Mouse (Mus musculus) embryonic facial prominence, embryonic 13.5 days (tissue): ENCODE results near the gene Frmd8. TPM values are rescaled to one million over a fixed set of nuclear protein-coding genes. Genes with fewer than 3 reads are reported as not detected.
"Not testable (repeated sequence)": the region's sequence is repeated elsewhere in the genome, so short reads cannot be mapped to it uniquely, and the experiment has no call there.

ENCODE experiments used
- ATAC-seq: fragments of 200-750 bp; cut with Nextera tagmentation; 2 replicates; pipeline ENCODE4 v1.8.0; 2017; ENCODE audit warnings: low read depth; ENCODE audit not compliant: insufficient number of reproducible peaks, insufficient read depth, low FRiP score, low TSS enrichment
- H3K27ac ChIP-seq: fragments of 300-500 bp; sonication (generic); 2 replicates; pipeline ENCODE4 v1.5.1; 2015; ENCODE audit warnings: moderate library complexity, mild to moderate bottlenecking, inconsistent platforms
- H3K27me3 ChIP-seq: fragments of 300-500 bp; sonication (generic); 2 replicates; pipeline ENCODE4 v1.6.1; 2015; ENCODE audit warnings: mild to moderate bottlenecking, inconsistent platforms
- H3K36me3 ChIP-seq: fragments of 300-500 bp; sonication (generic); 2 replicates; pipeline ENCODE4 v1.6.1; 2015; ENCODE audit warnings: mild to moderate bottlenecking, inconsistent platforms
- H3K4me1 ChIP-seq: fragments of 300-500 bp; sonication (generic); 2 replicates; pipeline ENCODE4 v1.6.1; 2015; ENCODE audit warnings: inconsistent platforms
- H3K4me2 ChIP-seq: fragments of 300-500 bp; sonication (generic); 2 replicates; pipeline ENCODE4 v1.6.1; 2015; ENCODE audit warnings: moderate library complexity, mild to moderate bottlenecking, inconsistent platforms
- H3K4me3 ChIP-seq: fragments of 300-500 bp; sonication (generic); 2 replicates; pipeline ENCODE4 v1.5.1; 2015; ENCODE audit warnings: mild to moderate bottlenecking, inconsistent platforms
- H3K9ac ChIP-seq: fragments of 300-500 bp; sonication (generic); 2 replicates; pipeline ENCODE4 v1.6.1; 2015; ENCODE audit warnings: mild to moderate bottlenecking, inconsistent platforms
- H3K9me3 ChIP-seq: fragments of 300-500 bp; sonication (generic); 2 replicates; pipeline ENCODE4 v1.6.1; 2016; ENCODE audit warnings: inconsistent platforms
- WGBS: fragments of 180-500 bp; shearing (Covaris S2); methylation state at CpG from one replicate; pipeline ENCODE4 v1.1.7; 2015; ENCODE audit warnings: mixed read lengths; 5-methylcytosine and 5-hydroxymethylcytosine counted together
- polyA plus RNA-seq: library from polyadenylated mRNA; unstranded; fragments of >200 nt; fragmentation: Nextera tagmentation; extraction: Ambion mirVana; gene quantifications from 2 replicates; pipeline ENCODE4 v1.2.1, GENCODE M21; 2015

Gene Frmd8
- polyA plus RNA-seq, 1 experiment from 2014 or later: 30.6 TPM

GRCm38 (mm10) chr19:5907275-5907674, 32.2 kb upstream of the Frmd8 start:
- WGBS: 70% methylated on average over 3 of the region's 3 CpGs
- H3K36me3 ChIP-seq: peaks cover 48% of the 10 kb centered on the region
- H3K27ac ChIP-seq: no peak overlapping the region
- no peak overlapping the region for H3K4me3 ChIP-seq
- no peaks in the 10 kb centered on the region for H3K9me3 ChIP-seq
- H3K4me2 ChIP-seq: no peak overlapping the region
- no peak overlapping the region for H3K9ac ChIP-seq
- H3K27me3 ChIP-seq: no peaks in the 10 kb centered on the region
- peaks cover 23% of the 10 kb centered on the region for H3K4me1 ChIP-seq
- ATAC-seq: no peak

GRCm38 (mm10) chr19:5894002-5894678, 19.1 kb upstream of the Frmd8 start, which contains the start of gene Tigd3:
TSS of gene Tigd3 (minus strand) at chr19:5894149.
- H3K4me3 ChIP-seq: peak within 1 kb of the TSS; percentile 61
- no peaks in the 10 kb centered on the region for H3K27me3 ChIP-seq
- H3K4me2 ChIP-seq: peak within 1 kb of the TSS; percentile 83
- peak within 1 kb of the TSS; percentile 86 for H3K9ac ChIP-seq
- H3K36me3 ChIP-seq: peaks cover 44% of the 10 kb centered on the region
- 2% methylated on average over 35 of the region's 36 CpGs for whole genome bisulfite sequencing
- no peaks in the 10 kb centered on the region for H3K9me3 ChIP-seq
- no peak within 1 kb of the TSS for H3K27ac ChIP-seq
- ATAC-seq: peak; percentile 90
- H3K4me1 ChIP-seq: peaks cover 18% of the 10 kb centered on the region

- H3K4me2 ChIP-seq: peak overlapping the region; percentile 83
- H3K4me3 ChIP-seq: peak overlapping the region; percentile 61
- no peaks in the 10 kb centered on the region for H3K27me3 ChIP-seq
- peak; percentile 4; the same call in 1 of the 2 replicates for ATAC-seq
- H3K27ac ChIP-seq: no peak overlapping the region
- peaks cover 39% of the 10 kb centered on the region for H3K36me3 ChIP-seq
- peaks cover 18% of the 10 kb centered on the region for H3K4me1 ChIP-seq
- 9% methylated on average over 29 of the region's 31 CpGs for WGBS
- peak overlapping the region; percentile 86 for H3K9ac ChIP-seq
- H3K9me3 ChIP-seq: no peaks in the 10 kb centered on the region
These were observed 18.4 kb upstream of the Frmd8 start for GRCm38 (mm10) chr19:5893282-5894001.

- ATAC-seq: no peak
- Histone ChIP-seq H3K9me3 (no peaks in the 10 kb centered on the region), H3K27ac (no peak overlapping the region), H3K4me2 (peak overlapping the region; percentile 83), H3K4me1 (peaks cover 18% of the 10 kb centered on the region), H3K36me3 (peaks cover 34% of the 10 kb centered on the region), H3K4me3 (0 out of 2 replicates have a peak overlapping the region, but pooled peaks have one; percentile 61), H3K27me3 (no peaks in the 10 kb centered on the region), H3K9ac (peak overlapping the region; percentile 86)
- WGBS: 94% methylated on average over 13 of the region's 13 CpGs
These were observed 17.7 kb upstream of the Frmd8 start for GRCm38 (mm10) chr19:5892735-5893134.

GRCm38 (mm10) chr19:5892262-5892661, 17.2 kb upstream of the Frmd8 start:
- Histone ChIP-seq H3K9ac (0 out of 2 replicates have a peak overlapping the region, but pooled peaks have one; percentile 86), H3K4me1 (peaks cover 18% of the 10 kb centered on the region), H3K27me3 (no peaks in the 10 kb centered on the region), H3K36me3 (peaks cover 29% of the 10 kb centered on the region), H3K9me3 (no peaks in the 10 kb centered on the region), H3K4me2 (0 out of 2 replicates have a peak overlapping the region, but pooled peaks have one; percentile 83), H3K27ac (no peak overlapping the region), H3K4me3 (no peak overlapping the region; the same call in 1 of the 2 replicates)
- WGBS: 95% methylated on average over 7 of the region's 7 CpGs
- ATAC-seq: no peak

GRCm38 (mm10) chr19:5891521-5892258, 16.6 kb upstream of the Frmd8 start:
- 94% methylated on average over 12 of the region's 12 CpGs for WGBS

GRCm38 (mm10) chr19:5889211-5889610, 14.1 kb upstream of the Frmd8 start:
- Histone ChIP-seq H3K4me1 (peaks cover 18% of the 10 kb centered on the region), H3K27ac (no peak overlapping the region), H3K27me3 (no peaks in the 10 kb centered on the region), H3K9me3 (no peaks in the 10 kb centered on the region), H3K36me3 (peaks cover 15% of the 10 kb centered on the region; the same call in 1 of the 2 replicates), H3K4me3 (no peak overlapping the region), H3K4me2 (no peak overlapping the region), H3K9ac (no peak overlapping the region)
- WGBS: 77% methylated on average over 4 of the region's 4 CpGs
- ATAC-seq: no peak

More at GRCm38 (mm10) chr19:5891521-5892258, 16.6 kb upstream of the Frmd8 start:
- H3K4me1 ChIP-seq: peaks cover 18% of the 10 kb centered on the region
- H3K27ac ChIP-seq: no peak overlapping the region
- no peak overlapping the region; the same call in 1 of the 2 replicates for H3K4me3 ChIP-seq
- H3K9me3 ChIP-seq: no peaks in the 10 kb centered on the region
- peaks cover 25% of the 10 kb centered on the region for H3K36me3 ChIP-seq
- H3K4me2 ChIP-seq: no peak overlapping the region
- no peaks in the 10 kb centered on the region for H3K27me3 ChIP-seq
- H3K9ac ChIP-seq: no peak overlapping the region
- no peak for ATAC-seq

- peaks cover 10% of the 10 kb centered on the region; the same call in 1 of the 2 replicates for H3K36me3 ChIP-seq
- no peak for ATAC-seq
- H3K27ac ChIP-seq: no peak overlapping the region
- H3K4me2 ChIP-seq: no peak overlapping the region
- no peaks in the 10 kb centered on the region for H3K27me3 ChIP-seq
- no peaks in the 10 kb centered on the region for H3K9me3 ChIP-seq
- H3K4me3 ChIP-seq: no peak overlapping the region
- no peak overlapping the region for H3K9ac ChIP-seq
- peaks cover 8% of the 10 kb centered on the region for H3K4me1 ChIP-seq
- 72% methylated on average over 3 of the region's 3 CpGs for WGBS
These were observed 12.3 kb upstream of the Frmd8 start for GRCm38 (mm10) chr19:5887234-5887815.

- no peaks in the 10 kb centered on the region for H3K4me1 ChIP-seq
- H3K9ac ChIP-seq: no peak overlapping the region
- H3K36me3 ChIP-seq: no peaks in the 10 kb centered on the region
- ATAC-seq: no peak
- H3K27ac ChIP-seq: no peak overlapping the region
- WGBS: 62% methylated on average over 4 of the region's 4 CpGs
- no peaks in the 10 kb centered on the region for H3K9me3 ChIP-seq
- H3K4me2 ChIP-seq: no peak overlapping the region
- no peaks in the 10 kb centered on the region for H3K27me3 ChIP-seq
- no peak overlapping the region for H3K4me3 ChIP-seq
These were observed 10.8 kb upstream of the Frmd8 start for GRCm38 (mm10) chr19:5885838-5886237.

- H3K4me1 ChIP-seq: no peaks in the 10 kb centered on the region
- no peaks in the 10 kb centered on the region for H3K27me3 ChIP-seq
- no peak overlapping the region for H3K4me2 ChIP-seq
- no peaks in the 10 kb centered on the region for H3K36me3 ChIP-seq
- H3K4me3 ChIP-seq: no peak overlapping the region
- 48% methylated on average over 1 of the region's 1 CpGs for WGBS
- ATAC-seq: no peak
- H3K9me3 ChIP-seq: no peaks in the 10 kb centered on the region
- no peak overlapping the region for H3K9ac ChIP-seq
- H3K27ac ChIP-seq: no peak overlapping the region
These were observed 8.9 kb upstream of the Frmd8 start for GRCm38 (mm10) chr19:5883935-5884334.

GRCm38 (mm10) chr19:5882079-5882478, 7.0 kb upstream of the Frmd8 start:
- WGBS: 73% methylated on average over 5 of the region's 5 CpGs
- not testable (repeated sequence) for H3K9me3 ChIP-seq, H3K4me3 ChIP-seq, H3K27me3 ChIP-seq, H3K9ac ChIP-seq, H3K4me2 ChIP-seq, H3K36me3 ChIP-seq, H3K27ac ChIP-seq, ATAC-seq
- H3K4me1 ChIP-seq: peaks cover 17% of the 10 kb centered on the region; the same call in 1 of the 2 replicates
